Mouse (Mus musculus) forebrain, embryonic 15.5 days (tissue): ENCODE measurements around the gene Pramel3. TPM values are rescaled to one million over a fixed set of nuclear protein-coding genes. Genes with fewer than 3 reads are reported as not detected.
"Not testable (repeated sequence)": the region's sequence is repeated elsewhere in the genome, so short reads cannot be mapped to it uniquely, and the experiment has no call there.

Experiments used
- ATAC-seq: fragments of 200-750 bp; cut with Nextera tagmentation; replicated peaks from 2 replicates; pipeline ENCODE4 v1.8.0; 2017; ENCODE audit warnings: mild to moderate bottlenecking, moderate TSS enrichment, moderate library complexity
- H3K27ac ChIP-seq: fragments of 300-500 bp; sonication (generic); replicated peaks from 2 replicates; pipeline ENCODE4 v1.5.1; 2015; ENCODE audit warnings: mild to moderate bottlenecking, inconsistent platforms
- H3K27me3 ChIP-seq: fragments of 300-500 bp; sonication (generic); 2 replicates; pipeline ENCODE4 v1.6.1; 2015; ENCODE audit warnings: inconsistent platforms
- H3K36me3 ChIP-seq: fragments of 300-500 bp; sonication (generic); 2 replicates; pipeline ENCODE4 v1.6.1; 2015; ENCODE audit warnings: mild to moderate bottlenecking, inconsistent platforms
- H3K4me1 ChIP-seq: fragments of 300-500 bp; sonication (generic); 2 replicates; pipeline ENCODE4 v1.6.1; 2015; ENCODE audit warnings: inconsistent platforms
- H3K4me2 ChIP-seq: fragments of 300-500 bp; sonication (generic); replicated peaks from 2 replicates; pipeline ENCODE4 v1.6.1; 2015; ENCODE audit warnings: mild to moderate bottlenecking, inconsistent platforms
- H3K4me3 ChIP-seq: fragments of 300-500 bp; sonication (generic); 2 replicates; pipeline ENCODE4 v1.5.1; 2015; ENCODE audit warnings: mild to moderate bottlenecking, inconsistent platforms
- H3K9ac ChIP-seq: fragments of 300-500 bp; sonication (generic); replicated peaks from 2 replicates; pipeline ENCODE4 v1.6.1; 2015; ENCODE audit warnings: mild to moderate bottlenecking, inconsistent platforms
- H3K9me3 ChIP-seq: fragments of 300-500 bp; sonication (generic); 2 replicates; pipeline ENCODE4 v1.6.1; 2016; ENCODE audit warnings: inconsistent platforms
- WGBS: fragments of 180-500 bp; shearing (Covaris S2); methylation state at CpG from one replicate; pipeline ENCODE4 v1.1.7; 2015; ENCODE audit warnings: mixed read lengths; 5-methylcytosine and 5-hydroxymethylcytosine counted together
- polyA plus RNA-seq: library from polyadenylated mRNA; unstranded; fragments of >200 nt; fragmentation: Nextera tagmentation; extraction: Ambion mirVana; gene quantifications from 2 replicates; pipeline ENCODE4 v1.2.1, GENCODE M21; 2015

The Pramel3 gene
- polyA plus RNA-seq: not detected in 2 replicates

GRCm38 (mm10) chrX:135302007-135302406 is at the start of gene Pramel3:
Pramel3 (plus strand) TSS chrX:135302307.
- 96% methylated on average over 14 of the region's 14 CpGs for WGBS
- H3K4me2 ChIP-seq, H3K4me1 ChIP-seq, H3K4me3 ChIP-seq, H3K27me3 ChIP-seq, H3K36me3 ChIP-seq, ATAC-seq, H3K9me3 ChIP-seq, H3K9ac ChIP-seq, H3K27ac ChIP-seq: not testable (repeated sequence)

GRCm38 (mm10) chrX:135360685-135361084 is 58.6 kb downstream of the Pramel3 start:
- not testable (repeated sequence) for H3K4me2 ChIP-seq, H3K36me3 ChIP-seq, ATAC-seq, H3K4me3 ChIP-seq, H3K27ac ChIP-seq, H3K9me3 ChIP-seq, H3K27me3 ChIP-seq, H3K4me1 ChIP-seq, H3K9ac ChIP-seq
- WGBS: 43% methylated on average over 3 of the region's 6 CpGs

- not testable (repeated sequence) for H3K4me3 ChIP-seq, ATAC-seq, H3K9ac ChIP-seq, H3K36me3 ChIP-seq, H3K4me2 ChIP-seq, H3K4me1 ChIP-seq, H3K27me3 ChIP-seq, H3K9me3 ChIP-seq, H3K27ac ChIP-seq
- no CpG with 5 or more reads among the region's 4 CpGs for WGBS
Measured at GRCm38 (mm10) chrX:135361943-135362342, 59.8 kb downstream of the Pramel3 start.

Other genes starting within 250 kb of the Pramel3 start
- not detected in 2 replicates for gene Gm15023, start 124.7 kb upstream of the Pramel3 start, polyA plus RNA-seq
- 22.1 and 22.2 TPM in 2 replicates for gene Tceal6, start 91.6 kb upstream of the Pramel3 start, polyA plus RNA-seq
- gene Gm5128, start 71.0 kb downstream of the Pramel3 start, polyA plus RNA-seq: not detected in 2 replicates
- gene Gm7903, start 131.5 kb downstream of the Pramel3 start, polyA plus RNA-seq: not detected in 2 replicates
- gene AV320801, start 192.3 kb downstream of the Pramel3 start, polyA plus RNA-seq: not detected in 2 replicates